Mouse (Mus musculus) embryo, embryonic 9.5 days (tissue): ENCODE measurements around the gene Vbp1.
A peak's percentile ranks its signal among the peaks of the same experiment; 100 is the strongest.

Experiments used
- DNase-seq: peaks from one replicate; pipeline ENCODE4 v3.0.0-alpha.2; 2017; ENCODE audit errors: extremely low spot score

Gene Vbp1

GRCm38 (mm10) chrX:75514179-75514972, at the start of gene Vbp1:
TSS of gene Vbp1 (plus strand) at chrX:75514299.
- peak; percentile 77 for DNase-seq

- DNase-seq, result peak; percentile 72
These were observed 38.9 kb upstream of the Vbp1 start for GRCm38 (mm10) chrX:75475182-75475644.

DNA sequence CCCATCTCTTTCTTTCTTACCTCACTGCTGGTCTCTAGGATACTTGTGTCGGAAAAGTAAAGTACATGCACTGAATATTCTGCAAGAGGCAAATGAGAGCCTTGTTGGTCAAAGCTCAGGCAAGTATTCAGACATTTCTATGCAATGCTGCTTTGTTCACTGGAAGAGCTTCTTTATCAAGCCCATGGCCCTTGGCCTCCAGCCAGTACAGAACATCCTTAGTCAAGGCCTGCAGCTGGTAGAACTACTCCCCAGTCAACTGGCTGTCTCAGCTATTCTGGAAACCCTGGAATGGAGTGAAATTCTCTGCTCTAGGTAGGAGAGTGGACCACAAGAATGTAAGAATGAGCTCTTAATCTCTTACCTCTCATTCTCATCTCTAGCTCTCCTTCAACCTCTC, 24.2 kb upstream of the Vbp1 start:
- DNase-seq, result no peak

DNA sequence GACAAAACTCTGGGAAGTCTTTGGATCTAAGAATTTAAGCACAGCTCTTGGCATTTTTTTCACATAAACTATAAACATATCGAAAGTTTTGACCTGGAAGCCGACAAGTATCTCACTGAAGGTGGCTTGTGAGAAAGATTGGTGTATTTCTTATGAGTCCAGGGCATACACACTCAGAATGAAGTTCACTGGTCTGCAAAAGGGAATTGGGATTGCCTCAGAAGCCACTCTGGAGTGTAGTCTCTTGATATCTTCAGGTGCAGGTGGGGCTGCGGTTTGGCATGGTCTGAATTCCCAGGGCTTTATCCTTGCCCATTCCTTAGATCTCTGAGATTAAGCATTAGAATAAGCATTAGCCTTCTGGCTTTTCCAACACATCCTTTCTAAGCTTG, 316 bp upstream of the Vbp1 start:
- no peak for DNase-seq

DNA sequence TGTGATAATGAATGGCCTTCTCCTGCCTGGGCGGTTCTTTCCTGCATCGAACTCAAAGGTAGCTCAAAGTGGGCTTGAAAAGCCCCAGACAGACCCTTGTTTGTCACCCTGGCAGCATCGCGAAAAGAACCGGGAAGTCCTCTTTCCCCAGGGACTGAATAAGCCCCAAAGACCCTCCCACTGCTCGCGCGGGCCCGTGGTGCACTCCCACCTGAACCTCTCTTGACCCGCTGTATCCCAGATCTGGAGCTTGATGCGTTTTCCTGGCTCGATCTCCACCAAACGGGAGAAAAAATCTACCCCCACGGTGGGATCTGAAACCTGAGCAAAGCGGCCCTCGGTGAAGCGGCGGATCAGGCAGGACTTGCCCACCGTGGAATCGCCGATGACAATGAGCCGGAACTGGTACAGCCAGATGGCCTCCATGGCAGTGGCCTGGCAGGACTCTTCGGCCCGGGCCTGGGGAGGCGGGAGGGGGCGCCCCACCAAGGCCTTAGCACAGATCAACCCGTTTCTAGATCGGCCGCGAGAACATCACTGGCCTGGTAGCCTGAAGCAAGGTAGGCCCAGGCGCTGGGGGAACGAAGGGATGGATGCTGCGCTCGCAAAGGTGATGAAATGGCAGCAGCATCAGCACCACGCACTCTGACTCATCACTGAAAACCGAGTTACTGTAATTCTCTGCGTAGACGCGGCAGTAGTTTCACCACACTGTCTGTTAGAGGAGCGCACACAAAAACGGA, 63.7 kb downstream of the Vbp1 start, which contains the start of gene Rab39b:
Gene Rab39b, minus strand, starts transcription at position 650 of the 743 bp plus-strand sequence.
- DNase-seq, result peak; percentile 62

- DNase-seq, result no peak
These were observed 64.4 kb downstream of the Vbp1 start for GRCm38 (mm10) chrX:75578539-75578938.
